Mouse (Mus musculus) G1E-ER4 (cell line): ENCODE results near the gene Eps15l1. TPM values are rescaled to one million over a fixed set of nuclear protein-coding genes. Genes with fewer than 3 reads are reported as not detected.

Source experiments
- GATA1 ChIP-seq: IDR thresholded peaks from one replicate; pipeline ENCODE4 v1.8.0; 2012; ENCODE audit warnings: low read length, inconsistent platforms
- polyA plus RNA-seq: library from polyadenylated mRNA; stranded (reverse); fragments of >175 nt; gene quantifications from 2 replicates; pipeline ENCODE4 v1.2.3, GENCODE M21; 2012

The Eps15l1 gene
- polyA plus RNA-seq, 1 experiment, result 7.4 TPM

GRCm38 (mm10) chr8:72429676-72430075 lies 8.4 kb upstream of the Eps15l1 start:
- no peak for TF ChIP-seq GATA1

GRCm38 (mm10) chr8:72422926-72423325 lies 1.7 kb upstream of the Eps15l1 start:
- no peak for TF ChIP-seq GATA1

GRCm38 (mm10) chr8:72420571-72421361 lies 494 bp downstream of the Eps15l1 start:
- no peak for TF ChIP-seq GATA1

GRCm38 (mm10) chr8:72418073-72418472 lies 3.2 kb downstream of the Eps15l1 start:
- no peak for TF ChIP-seq GATA1

- no peak for TF ChIP-seq GATA1
Observed at GRCm38 (mm10) chr8:72415252-72415651, 6.0 kb downstream of the Eps15l1 start.

- TF ChIP-seq GATA1, result no peak
Observed at GRCm38 (mm10) chr8:72413839-72414238, 7.4 kb downstream of the Eps15l1 start.

- no peak for TF ChIP-seq GATA1
Observed at GRCm38 (mm10) chr8:72409443-72409842, 11.8 kb downstream of the Eps15l1 start.

GRCm38 (mm10) chr8:72407878-72408277 lies 13.4 kb downstream of the Eps15l1 start:
- TF ChIP-seq GATA1, result no peak

- TF ChIP-seq GATA1, result no peak
Observed at GRCm38 (mm10) chr8:72402981-72403380, 18.3 kb downstream of the Eps15l1 start.

- TF ChIP-seq GATA1, result no peak
Observed at GRCm38 (mm10) chr8:72401381-72401780, 19.9 kb downstream of the Eps15l1 start.

- TF ChIP-seq GATA1, result no peak
Observed at GRCm38 (mm10) chr8:72385737-72386136, 35.5 kb downstream of the Eps15l1 start.

- no peak for TF ChIP-seq GATA1
Observed at GRCm38 (mm10) chr8:72382395-72382794, 38.9 kb downstream of the Eps15l1 start.

GRCm38 (mm10) chr8:72380656-72381055 lies 40.6 kb downstream of the Eps15l1 start:
- TF ChIP-seq GATA1, result no peak

GRCm38 (mm10) chr8:72376900-72377299 lies 44.4 kb downstream of the Eps15l1 start:
- no peak for TF ChIP-seq GATA1

- no peak for TF ChIP-seq GATA1
Observed at GRCm38 (mm10) chr8:72376309-72376708, 45.0 kb downstream of the Eps15l1 start.

GRCm38 (mm10) chr8:72375161-72375560 lies 46.1 kb downstream of the Eps15l1 start:
- TF ChIP-seq GATA1, result no peak

GRCm38 (mm10) chr8:72372311-72372710 lies 48.9 kb downstream of the Eps15l1 start:
- TF ChIP-seq GATA1, result no peak
